Mouse (Mus musculus) liver, embryonic 14.5 days (tissue): ENCODE measurements at regions not wholly inside any gene's neighbourhood (a gene's known extent, or its start where the extent isn't known, plus 50 kb on each side); places are given as distances from the start of the nearest gene placed in this dataset.

Experiments used
- ATAC-seq: fragments of 200-750 bp; cut with Nextera tagmentation; 2 replicates; pipeline ENCODE4 v1.8.0; 2017; ENCODE audit warnings: moderate number of reproducible peaks, mild to moderate bottlenecking, moderate library complexity; ENCODE audit not compliant: insufficient read depth
- DNase-seq, 3 experiments: peaks; one replicate each; pipeline ENCODE4 v3.0.0-alpha.2; 2012 to 2013; ENCODE audit warnings: low read depth in 3 of 3, low spot score in 3 of 3
- H3K27ac ChIP-seq: fragments of 300-500 bp; sonication (generic); 2 replicates; pipeline ENCODE4 v1.5.1; 2014; ENCODE audit warnings: moderate library complexity, mild to moderate bottlenecking, control low read depth, inconsistent platforms
- H3K27me3 ChIP-seq: fragments of 300-500 bp; sonication (generic); 2 replicates; pipeline ENCODE4 v1.6.1; 2014; ENCODE audit warnings: mild to moderate bottlenecking, low read length, moderate library complexity; ENCODE audit not compliant: control insufficient read depth, insufficient read depth
- H3K36me3 ChIP-seq: fragments of 300-500 bp; sonication (generic); replicated peaks from 2 replicates; pipeline ENCODE4 v1.6.1; 2014; ENCODE audit warnings: low read depth; ENCODE audit not compliant: control insufficient read depth, insufficient read depth
- H3K4me1 ChIP-seq, 2 experiments: fragments of 200-500 bp in 1 of 2; fragments of 300-500 bp in 1 of 2; sonication (generic) in 1 of 2; replicated peaks; 2 replicates each; pipeline ENCODE4 v1.6.1; 2012 to 2014; ENCODE audit warnings: antibody characterized with exemption in 1 of 2, inconsistent platforms in 1 of 2, low read length in 1 of 2; ENCODE audit not compliant: control insufficient read depth in 2 of 2, insufficient read depth in 2 of 2
- H3K4me2 ChIP-seq: fragments of 300-500 bp; sonication (generic); 2 replicates; pipeline ENCODE4 v1.6.1; 2014; ENCODE audit warnings: low read depth, mild to moderate bottlenecking, control low read depth, moderate library complexity
- H3K4me3 ChIP-seq, 2 experiments: fragments of 200-500 bp in 1 of 2; fragments of 300-500 bp in 1 of 2; sonication (generic) in 1 of 2; 2 replicates each; pipeline ENCODE4 v1.5.1; 2012 to 2014; ENCODE audit warnings: low read depth in 2 of 2, low read length in 2 of 2, mild to moderate bottlenecking in 2 of 2, control low read depth in 1 of 2, inconsistent platforms in 1 of 2, moderate library complexity in 1 of 2; ENCODE audit not compliant: insufficient read depth in 1 of 2
- H3K9ac ChIP-seq: fragments of 300-500 bp; sonication (generic); replicated peaks from 2 replicates; pipeline ENCODE4 v1.6.1; 2014; ENCODE audit warnings: mild to moderate bottlenecking, control low read depth, moderate library complexity
- H3K9me3 ChIP-seq: fragments of 300-500 bp; sonication (generic); 2 replicates; pipeline ENCODE4 v1.6.1; 2016; ENCODE audit warnings: low read length, mixed read lengths; ENCODE audit not compliant: control insufficient read depth
- CTCF ChIP-seq: IDR thresholded peaks from 2 replicates; pipeline ENCODE4 v1.5.1; 2016; ENCODE audit warnings: antibody characterized with exemption, low read depth, control low read depth
- EP300 ChIP-seq: IDR thresholded peaks from 2 replicates; pipeline ENCODE4 v1.6.1; 2016; ENCODE audit warnings: antibody characterized with exemption, low read depth
- WGBS: fragments of 180-500 bp; shearing (Covaris S2); extraction: QIAGEN DNeasy Blood & Tissue Kit; methylation state at CpG from one replicate; pipeline ENCODE4 v1.1.7; 2014; ENCODE audit not compliant: insufficient replicate concordance; 5-methylcytosine and 5-hydroxymethylcytosine counted together

GRCm38 (mm10) chr13:3708896-3709631, 75.2 kb downstream of the Asb13 start:
- DNase-seq (no peak), ATAC-seq (no peak)
- no peaks in the 10 kb centered on the region for H3K4me1 ChIP-seq
- no peak overlapping the region for H3K4me2 ChIP-seq
- no peaks in the 10 kb centered on the region for H3K36me3 ChIP-seq
- TF ChIP-seq EP300 (no peak), CTCF (no peak)
- H3K27ac ChIP-seq = no peak overlapping the region
- no peaks in the 10 kb centered on the region for H3K9me3 ChIP-seq
- 66% methylated on average over 14 of the region's 14 CpGs for WGBS
- H3K4me3 ChIP-seq = no peak overlapping the region
- H3K9ac ChIP-seq = no peak overlapping the region
- no peaks in the 10 kb centered on the region for H3K27me3 ChIP-seq
